Mouse (Mus musculus) left cerebral cortex, adult 18-20 months (tissue): Measurements from ENCODE around the gene Pcsk6. TPM values are rescaled to one million over a fixed set of nuclear protein-coding genes. Genes with fewer than 3 reads are reported as not detected.

Experiments
- DNase-seq, 2 experiments: peaks; one replicate each; pipeline ENCODE4 v3.0.0; 2021 to 2022; ENCODE audit warnings: low spot score in 2 of 2, mixed read lengths in 1 of 2
- total RNA-seq, 2 experiments: library from RNA; stranded (reverse); gene quantifications; 2 replicates each; pipeline ENCODE4 v1.2.3; 2021

Pcsk6 gene
- total RNA-seq, 2 experiments from 2014 or later = 8.3 to 11.7 TPM

GRCm38 (mm10) chr7:66098803-66099202 lies 237.3 kb downstream of the Pcsk6 start:
- DNase-seq = no peak

Other genes starting within 250 kb of the Pcsk6 start
- gene Tarsl2, start 216.8 kb upstream of the Pcsk6 start, total RNA-seq = 10 to 100 TPM; 39.6 to 42.6 TPM
- 10 to 100 TPM; 55.8 to 59.4 TPM for gene Tm2d3, start 170.6 kb upstream of the Pcsk6 start, total RNA-seq
- gene Gm45213, start 181.9 kb downstream of the Pcsk6 start, total RNA-seq = not detected
- 10 to 100 TPM; 31.6 to 37.6 TPM for gene Snrpa1, start 197.3 kb downstream of the Pcsk6 start, total RNA-seq
- 10 to 100 TPM; 46.2 to 46.6 TPM for gene Selenos, start 217.9 kb downstream of the Pcsk6 start, total RNA-seq
- gene Chsy1, start 247.8 kb downstream of the Pcsk6 start, total RNA-seq = 10 to 100 TPM; 15.6 to 17.4 TPM